Mouse (Mus musculus) regulatory T cell (primary cell): ENCODE results near the gene Mblac1.

ENCODE experiments used
- in situ Hi-C: fragments of 300-600 bp; cut with MboI, MseI; formaldehyde crosslinking; loops from one replicate; pipeline ENCODE4 v1.15.1; 2025; ENCODE audit warnings: high pct_unique_total_duplicates

Gene Mblac1

DNA sequence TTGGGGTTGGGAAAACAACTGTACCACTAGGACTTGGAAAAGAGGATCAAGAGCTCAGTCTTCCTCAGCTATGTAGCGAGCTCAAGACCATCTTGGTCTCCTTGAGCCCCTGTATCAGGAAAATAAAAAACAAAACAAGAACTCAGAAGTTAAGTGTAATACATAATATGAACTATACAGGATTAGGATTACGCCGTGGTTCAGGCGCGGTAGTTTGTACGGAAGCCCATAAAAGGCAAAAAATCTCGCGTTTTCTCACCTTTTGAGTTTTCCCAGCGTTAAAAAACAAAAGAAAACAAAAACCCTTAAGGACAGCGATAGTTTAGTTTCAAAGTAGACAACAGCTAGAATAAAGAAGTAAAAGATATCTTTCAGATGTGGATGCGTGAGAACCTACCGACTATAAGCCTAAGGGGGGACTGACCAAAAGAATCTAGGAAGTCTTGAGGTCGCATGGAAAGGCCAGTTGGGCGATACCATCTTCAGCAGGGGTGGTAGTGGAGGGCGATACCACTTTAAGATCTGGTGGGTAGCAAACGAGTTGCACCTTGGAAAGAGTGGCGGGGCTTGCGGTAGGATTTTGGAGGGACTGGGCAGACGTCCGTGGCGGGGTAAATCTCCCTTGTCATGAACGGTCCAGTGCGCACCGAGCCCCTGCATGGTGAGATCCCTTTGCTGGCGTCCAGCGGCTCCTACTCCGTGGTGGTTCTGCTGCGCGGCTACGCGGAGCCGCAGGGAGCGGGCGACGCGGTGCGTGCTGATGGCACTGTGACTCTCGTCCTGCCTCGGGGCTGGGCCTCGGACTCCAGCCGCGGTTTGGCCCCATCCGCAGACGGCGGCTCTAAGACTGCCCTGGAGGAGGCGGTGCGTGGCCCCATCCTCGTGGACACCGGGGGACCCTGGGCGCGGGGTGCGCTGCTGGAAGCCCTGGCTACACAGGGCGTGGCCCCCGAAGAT lies at the start of gene Mblac1:
TSS of gene Mblac1 (plus strand) at position 544 of the 957 bp plus-strand sequence.
- in situ Hi-C loops, result no loop called here

DNA sequence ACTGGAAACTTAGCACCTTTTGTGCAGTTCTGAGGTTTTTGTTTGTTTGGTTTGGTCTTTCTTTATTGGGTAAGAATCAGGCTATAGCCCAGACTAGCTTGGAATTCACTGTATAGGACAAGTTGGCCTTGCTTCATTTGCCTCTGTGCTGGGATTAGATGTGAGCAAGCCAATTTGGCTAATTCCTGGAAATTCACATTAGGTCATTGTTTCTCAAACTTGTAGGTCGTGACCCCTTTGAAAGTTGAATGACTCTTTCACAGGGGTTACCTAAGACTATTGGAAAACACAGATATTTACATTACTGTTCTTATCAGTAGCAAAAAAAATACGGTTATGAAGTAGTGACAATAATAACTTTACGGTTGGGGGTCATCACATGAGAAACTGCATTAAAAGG lies 39.7 kb upstream of the Mblac1 start:
- in situ Hi-C loops, result loop anchor here (5.0 to 25.0 kb wide), 2 partner anchors 37 to 1633 kb away; partner anchors contain the start of genes Ints1, Mafk and Zscan21

DNA sequence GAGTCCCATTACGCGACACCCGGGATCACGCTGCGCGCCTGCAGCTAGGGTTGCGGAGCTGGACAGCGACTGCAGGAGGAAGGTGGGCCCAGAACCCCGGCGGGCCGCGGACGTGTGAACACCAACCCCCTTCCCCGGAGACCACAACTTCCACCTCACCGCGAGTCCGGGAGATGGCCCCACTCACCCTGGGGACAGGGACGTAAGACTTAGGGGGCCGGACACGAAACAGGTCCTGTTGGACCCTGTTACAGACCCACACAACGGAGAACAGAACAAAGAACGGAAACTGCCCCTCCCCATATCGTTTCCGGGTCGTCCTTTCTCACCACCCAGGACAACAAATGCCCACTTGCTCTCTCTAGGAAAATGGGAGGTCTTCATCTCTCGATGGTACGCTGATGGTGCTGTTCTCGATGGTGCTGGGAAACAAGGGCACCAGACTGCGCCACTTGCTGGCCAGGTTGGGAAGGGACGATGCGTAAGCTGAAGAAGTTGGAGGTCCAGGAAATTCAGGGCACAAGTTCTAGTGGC lies 38.6 kb upstream of the Mblac1 start, which contains the start of gene Zfp113:
TSS of gene Zfp113 (minus strand) at position 302 of the 534 bp plus-strand sequence.
- in situ Hi-C loops, result loop anchor here (25.0 kb wide), 1 partner anchor 1632 kb away; the partner anchor contains the start of genes Ints1 and Mafk

DNA sequence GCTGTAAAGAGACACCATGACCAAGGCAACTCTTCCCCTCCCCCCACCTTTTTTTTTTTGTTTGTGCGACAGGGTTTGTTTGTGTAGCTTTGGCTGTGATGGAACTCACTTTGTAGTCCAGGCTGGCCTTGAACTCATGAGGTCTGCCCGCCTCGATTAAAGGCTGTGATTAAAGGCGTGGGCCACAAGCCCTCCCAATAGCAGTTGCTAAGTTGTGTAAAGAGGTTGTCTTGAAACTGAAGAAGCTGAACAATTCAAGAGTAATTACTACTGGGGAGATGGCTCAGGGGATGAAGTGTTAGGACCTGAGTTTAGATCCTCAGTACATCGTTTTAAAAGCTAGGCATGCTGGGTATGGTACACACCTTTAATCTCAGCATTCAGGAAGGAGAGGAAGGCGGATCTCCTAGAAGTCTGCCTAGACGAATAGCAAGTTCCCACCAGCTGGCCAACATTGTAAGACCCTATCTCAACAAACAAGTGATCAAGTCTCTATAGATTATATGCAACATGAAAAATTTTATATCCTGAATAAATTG lies 33.8 kb upstream of the Mblac1 start:
- in situ Hi-C loops, result loop anchor here (25.0 kb wide), 1 partner anchor 1627 kb away; the partner anchor contains the start of genes Ints1 and Mafk

DNA sequence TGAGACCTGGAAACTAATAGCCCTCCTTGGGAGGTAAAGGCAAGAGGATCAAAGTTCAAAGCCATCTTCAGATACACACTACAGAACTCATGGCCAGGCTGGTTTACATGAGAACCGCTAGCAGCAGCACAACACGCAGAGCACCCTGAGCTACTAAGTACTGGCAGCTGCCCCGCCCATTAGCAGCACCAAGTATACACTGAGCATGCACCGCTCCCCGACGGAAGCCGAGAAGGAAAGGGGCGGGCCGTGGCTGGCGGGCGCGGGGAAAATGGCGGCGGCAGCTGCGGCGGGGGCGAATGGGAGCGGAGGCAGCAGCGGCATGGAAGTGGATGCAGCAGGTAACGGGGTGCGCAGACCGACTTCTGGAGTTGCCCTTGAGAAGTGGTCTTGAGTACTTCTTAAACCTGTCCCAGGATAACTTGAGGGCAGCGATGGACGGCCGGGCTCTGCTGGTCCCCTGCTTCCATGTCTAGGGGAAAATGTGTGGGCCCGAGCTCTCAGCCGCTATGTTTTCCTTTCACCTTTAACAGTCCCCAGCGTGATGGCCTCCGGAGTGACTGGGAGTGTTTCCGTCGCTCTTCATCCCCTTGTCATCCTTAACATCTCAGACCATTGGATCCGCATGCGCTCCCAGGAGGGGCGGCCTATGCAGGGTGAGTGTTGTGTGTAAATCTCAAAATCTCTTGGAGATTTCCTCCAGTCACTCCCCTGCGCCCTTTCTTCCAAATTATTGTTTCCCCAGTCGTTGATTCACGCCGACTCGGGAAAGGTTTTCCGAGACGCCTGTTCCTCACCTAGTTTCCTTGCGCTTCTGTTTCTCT lies 33.1 kb upstream of the Mblac1 start, which contains the start of gene Cops6:
TSS of gene Cops6 (plus strand) at position 230 of the 824 bp plus-strand sequence.
- in situ Hi-C loops, result loop anchor here (25.0 kb wide), 1 partner anchor 1626 kb away; the partner anchor contains the start of genes Ints1 and Mafk

DNA sequence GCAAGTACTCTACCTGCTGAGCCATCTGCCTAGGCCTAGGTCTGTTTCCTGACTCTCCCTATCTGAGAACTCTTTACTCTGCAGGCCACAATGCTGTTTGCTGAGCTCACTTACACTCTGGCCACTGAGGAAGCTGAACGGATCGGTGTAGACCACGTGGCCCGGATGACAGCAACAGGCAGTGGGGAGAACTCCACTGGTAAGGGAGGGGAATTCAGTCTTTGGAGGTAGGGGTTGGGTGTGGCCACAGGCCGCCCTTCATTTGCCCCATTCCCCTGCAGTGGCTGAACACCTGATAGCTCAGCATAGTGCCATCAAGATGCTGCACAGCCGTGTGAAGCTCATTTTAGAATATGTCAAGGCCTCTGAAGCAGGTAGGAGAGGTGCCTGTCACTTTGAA lies 31.1 kb upstream of the Mblac1 start:
- in situ Hi-C loops, result loop anchor here (25.0 kb wide), 1 partner anchor 1624 kb away; the partner anchor contains the start of genes Ints1 and Mafk

DNA sequence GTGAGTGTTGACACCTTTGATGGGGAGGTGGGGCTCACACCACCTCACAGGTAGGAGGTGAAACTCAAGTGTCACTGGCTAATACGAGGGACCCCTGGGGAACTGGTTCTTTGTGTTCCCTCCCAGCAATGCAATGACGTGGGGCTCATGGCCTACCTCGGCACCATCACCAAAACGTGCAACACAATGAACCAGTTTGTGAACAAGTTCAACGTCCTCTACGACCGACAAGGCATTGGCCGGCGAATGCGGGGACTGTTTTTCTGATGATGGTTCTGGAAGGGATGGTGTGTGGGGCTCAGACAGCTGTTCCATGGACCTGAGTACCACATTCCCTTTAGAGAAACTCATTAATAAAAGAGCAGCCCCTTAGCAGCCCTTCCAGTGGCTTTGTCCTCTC lies 30.5 kb upstream of the Mblac1 start:
- in situ Hi-C loops, result loop anchor here (25.0 kb wide), 1 partner anchor 1624 kb away; the partner anchor contains the start of genes Ints1 and Mafk

DNA sequence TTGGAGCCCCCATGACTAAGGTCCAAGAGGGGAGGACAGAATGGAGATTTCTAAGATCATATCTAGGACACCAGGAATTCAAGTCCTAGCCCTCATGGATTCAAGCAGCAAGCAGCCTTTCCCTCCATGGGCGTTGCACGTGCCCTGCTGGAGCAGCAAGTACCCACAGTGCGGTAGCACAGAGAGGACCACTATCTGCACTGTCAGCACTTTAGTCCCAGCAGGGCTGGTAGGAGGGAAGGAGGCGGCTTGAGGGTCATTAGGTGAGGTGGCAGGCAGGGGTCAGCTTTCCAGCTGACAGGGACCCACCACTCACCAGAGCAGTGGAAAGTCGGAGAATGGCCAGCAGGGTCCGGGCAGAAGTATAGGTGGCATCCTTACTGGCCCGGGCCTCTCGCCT lies 28.5 kb upstream of the Mblac1 start:
- in situ Hi-C loops, result loop anchor here (25.0 kb wide), 1 partner anchor 1622 kb away; the partner anchor contains the start of genes Ints1 and Mafk

DNA sequence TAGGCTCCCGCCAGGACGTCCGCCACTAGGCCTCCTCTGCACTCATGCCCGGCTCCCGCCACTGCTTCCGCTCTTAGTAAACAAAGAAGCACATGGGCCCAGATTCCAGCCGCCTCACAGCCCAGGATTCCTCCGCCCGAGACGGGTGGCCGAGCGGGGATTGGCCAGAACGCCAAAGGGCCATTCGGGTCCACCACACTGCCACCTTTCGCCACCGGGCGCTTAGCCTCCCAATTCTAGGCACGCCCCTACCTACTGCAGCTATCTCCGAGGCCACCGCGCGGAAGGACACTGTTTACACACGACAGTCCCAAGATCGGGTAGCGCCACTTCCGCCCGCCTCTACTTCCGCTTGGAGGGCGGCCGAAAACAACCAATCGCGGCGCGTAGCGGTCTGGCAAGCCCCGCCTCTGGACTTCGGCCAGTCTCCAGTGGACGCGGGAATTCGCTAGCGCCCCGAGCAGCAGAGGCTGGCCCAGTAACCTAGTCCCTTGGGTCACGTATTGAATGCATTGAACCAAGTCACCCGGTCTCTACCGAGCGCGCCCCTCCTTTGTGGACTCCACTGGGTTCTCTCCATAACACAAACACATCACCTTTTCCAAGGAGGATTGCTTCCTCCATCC lies 23.1 kb upstream of the Mblac1 start:
- in situ Hi-C loops, result loop anchor here (25.0 kb wide), 1 partner anchor 1616 kb away; the partner anchor contains the start of genes Ints1 and Mafk

DNA sequence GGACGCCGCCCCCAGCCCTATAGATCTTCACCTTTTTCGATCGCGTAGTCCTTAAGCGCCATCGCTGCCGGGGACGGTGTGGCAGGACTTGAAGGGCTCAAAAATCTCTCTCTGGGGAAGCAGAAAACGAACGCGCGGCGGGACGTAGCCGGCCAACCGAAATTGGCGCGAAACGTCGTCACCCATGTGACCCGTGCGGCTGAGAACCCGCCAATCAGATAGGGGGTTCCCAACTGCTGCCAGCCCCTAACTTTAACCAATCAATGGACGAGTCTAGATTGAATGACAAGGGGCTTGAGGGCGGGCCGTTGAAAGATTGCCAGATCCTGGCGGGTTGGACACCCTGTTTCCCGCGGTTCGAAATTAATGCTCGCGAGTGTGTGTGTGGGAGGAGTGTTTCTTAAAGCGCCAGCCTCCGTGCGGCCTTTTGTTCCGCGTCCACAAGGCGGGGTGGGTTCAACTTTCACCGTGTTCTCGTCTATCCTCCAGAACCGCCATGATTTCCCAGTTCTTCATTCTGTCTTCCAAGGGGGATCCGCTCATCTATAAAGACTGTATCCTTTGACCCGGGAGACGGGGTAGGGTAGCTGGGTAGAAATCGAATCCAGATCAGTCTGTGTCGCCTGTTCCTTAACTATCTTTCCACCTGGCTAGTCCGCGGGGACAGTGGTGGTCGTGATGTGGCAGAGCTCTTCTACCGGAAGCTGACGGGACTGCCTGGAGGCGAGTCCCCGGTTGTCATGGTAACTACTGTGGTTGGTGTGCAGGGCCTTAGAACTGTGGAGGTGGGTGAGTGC lies 22.2 kb upstream of the Mblac1 start, which contains the start of the genes Ap4m1 and Mcm7:
TSS of gene Ap4m1 (plus strand) at position 308 of the 797 bp plus-strand sequence.
TSS of gene Mcm7 (minus strand) at position 728 of the 797 bp plus-strand sequence.
- in situ Hi-C loops, result loop anchor here (25.0 kb wide), 1 partner anchor 1615 kb away; the partner anchor contains the start of genes Ints1 and Mafk

DNA sequence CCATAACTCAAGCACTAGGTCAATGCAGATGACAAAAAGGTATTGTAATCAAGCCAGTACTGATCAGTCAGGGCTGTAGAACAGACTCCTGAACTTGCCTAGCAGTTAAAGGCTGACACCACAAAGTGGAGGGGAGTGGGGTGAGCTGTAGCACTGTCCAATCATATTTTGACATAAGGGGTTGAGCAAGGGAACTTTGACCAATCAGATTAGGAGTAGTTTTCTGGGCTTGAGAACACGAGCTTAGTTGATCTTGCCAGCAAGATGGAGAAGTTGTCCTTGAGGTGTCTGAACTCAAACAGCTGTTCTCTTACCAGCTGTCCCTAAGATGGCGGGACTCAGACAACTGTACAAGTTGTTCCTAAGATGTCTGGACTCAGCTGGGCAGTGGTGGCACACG lies 20.9 kb upstream of the Mblac1 start:
- in situ Hi-C loops, result loop anchor here (25.0 kb wide), 1 partner anchor 1614 kb away; the partner anchor contains the start of genes Ints1 and Mafk

DNA sequence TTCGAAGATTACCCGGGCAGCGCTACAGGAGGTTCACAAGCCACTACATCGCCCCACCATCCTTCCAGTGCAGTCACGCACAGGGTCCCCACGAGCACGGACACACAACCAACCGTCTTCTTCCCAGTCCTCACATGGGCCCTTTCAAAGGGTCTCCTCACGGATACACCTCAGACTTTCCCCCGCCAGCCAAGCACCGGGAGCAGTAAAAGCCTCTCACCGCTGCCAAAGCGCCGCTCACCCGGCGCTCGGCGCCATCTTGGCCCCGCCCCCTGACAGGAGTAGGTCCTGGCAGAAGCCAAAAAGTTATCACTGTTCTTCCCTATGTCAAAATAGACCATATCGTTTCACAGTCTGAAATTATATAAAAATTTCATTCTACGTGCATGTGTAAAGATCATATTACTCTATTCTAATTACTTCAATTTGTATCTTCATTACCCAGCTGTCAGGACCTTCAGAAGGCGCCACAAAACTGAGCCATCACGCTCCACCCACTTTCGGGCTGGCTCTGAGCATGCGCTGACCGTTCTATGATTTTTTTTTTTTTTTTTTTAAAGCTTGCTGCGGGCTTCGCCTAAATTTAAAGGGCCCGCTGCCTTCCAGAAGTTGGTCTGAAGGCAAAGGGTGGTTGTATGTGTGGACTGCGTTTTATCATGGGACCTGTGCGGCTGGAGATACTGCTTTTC lies 7.0 kb upstream of the Mblac1 start, which contains the start of the genes Taf6 and Cnpy4:
TSS of gene Taf6 (minus strand) at position 502 of the 689 bp plus-strand sequence.
TSS of gene Cnpy4 (plus strand) at position 536 of the 689 bp plus-strand sequence.
- in situ Hi-C loops, result no loop called here

DNA sequence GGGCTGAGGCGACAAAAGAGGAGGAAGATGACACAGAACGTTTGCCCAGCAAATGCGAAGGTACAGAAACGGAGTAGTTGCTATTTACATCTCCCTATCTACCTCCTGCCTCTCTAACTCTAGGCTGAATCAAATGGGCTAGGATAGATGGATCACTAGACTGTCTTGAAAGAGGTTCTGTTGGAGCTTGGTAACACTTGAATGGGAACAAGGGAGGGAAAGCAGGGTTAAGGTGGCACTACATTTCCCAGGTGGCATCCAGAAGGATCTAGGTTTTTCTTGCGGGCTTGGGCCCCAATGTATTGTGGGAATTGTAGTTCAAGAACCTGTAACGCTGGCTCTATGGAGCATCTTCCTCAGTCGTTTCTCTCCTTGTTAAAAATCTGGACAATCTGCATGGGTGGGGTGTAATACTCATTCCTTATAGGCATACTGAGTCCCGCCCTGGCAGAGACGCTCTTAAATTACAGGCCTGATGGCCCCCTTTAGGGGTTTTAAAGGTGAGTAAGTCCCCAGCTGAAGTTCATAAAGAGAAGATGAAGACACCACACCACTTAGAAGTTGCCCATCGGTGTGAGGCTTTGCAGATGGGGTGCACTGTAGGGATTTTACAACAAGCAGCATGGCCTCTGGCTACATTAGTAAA lies 6.3 kb upstream of the Mblac1 start:
- in situ Hi-C loops, result no loop called here

DNA sequence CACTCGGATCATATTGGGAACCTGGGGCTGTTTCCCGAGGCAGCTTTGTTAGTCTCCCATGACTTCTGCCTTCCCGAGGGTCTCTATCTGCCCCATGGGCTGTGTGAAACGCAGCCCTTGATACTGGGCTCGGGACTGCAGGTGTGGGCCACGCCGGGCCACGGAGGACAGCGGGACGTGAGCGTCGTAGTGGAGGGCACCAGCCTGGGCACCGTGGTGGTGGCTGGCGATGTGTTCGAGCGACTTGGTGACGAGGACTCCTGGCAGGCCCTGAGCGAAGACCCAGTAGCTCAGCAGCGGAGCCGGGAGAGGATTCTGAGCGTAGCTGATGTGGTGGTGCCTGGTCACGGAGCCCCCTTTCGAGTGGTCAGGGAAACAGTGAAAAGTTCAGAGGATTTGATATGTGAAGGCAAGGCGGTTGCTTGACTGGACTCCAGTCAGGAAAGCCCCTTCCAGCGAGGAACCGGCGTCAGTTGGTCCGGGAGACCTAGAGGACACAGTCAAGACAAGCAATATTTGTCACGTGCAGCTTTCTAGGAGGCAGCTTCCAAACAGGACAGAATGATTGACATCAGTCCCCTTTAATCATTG lies 736 bp downstream of the Mblac1 start:
- in situ Hi-C loops, result no loop called here

DNA sequence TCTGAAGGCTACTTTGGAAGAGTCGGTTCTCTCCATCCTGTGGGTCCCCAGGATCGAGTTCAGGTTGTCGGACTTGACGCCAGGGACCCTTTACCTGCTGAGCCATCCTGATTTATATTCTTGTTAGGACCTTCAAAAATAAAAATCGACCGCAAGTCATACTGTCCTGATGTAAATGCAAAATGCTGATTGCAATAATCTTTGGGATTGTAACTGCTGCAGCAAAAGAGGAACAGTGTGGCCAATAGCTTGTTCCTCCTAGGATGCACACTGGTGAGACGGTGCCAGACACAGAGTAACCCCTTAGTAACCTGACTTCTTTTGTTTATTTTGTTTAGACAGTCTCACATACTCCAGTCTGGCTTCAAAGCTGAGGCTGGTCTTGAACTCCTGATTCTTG lies 1.3 kb downstream of the Mblac1 start:
- in situ Hi-C loops, result no loop called here

DNA sequence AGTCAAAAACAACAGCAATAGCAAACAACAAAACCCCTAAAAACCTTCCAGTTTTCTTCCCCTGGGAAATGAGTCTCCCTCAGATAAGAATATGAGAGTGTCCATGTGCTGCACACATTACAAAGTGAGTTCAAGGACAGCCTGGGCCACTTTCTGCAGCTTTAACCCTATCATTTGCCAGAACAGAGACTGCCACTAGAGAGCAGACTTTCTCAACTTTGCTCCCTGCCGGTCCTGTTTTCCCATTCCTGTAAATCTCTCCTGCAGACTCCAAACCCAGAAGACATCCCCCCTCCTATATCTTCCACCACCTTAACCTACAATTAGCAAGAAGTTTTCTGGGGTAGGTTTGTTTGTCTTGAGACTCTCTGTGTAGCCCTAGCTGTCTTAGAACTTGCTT lies 5.5 kb downstream of the Mblac1 start:
- in situ Hi-C loops, result no loop called here

DNA sequence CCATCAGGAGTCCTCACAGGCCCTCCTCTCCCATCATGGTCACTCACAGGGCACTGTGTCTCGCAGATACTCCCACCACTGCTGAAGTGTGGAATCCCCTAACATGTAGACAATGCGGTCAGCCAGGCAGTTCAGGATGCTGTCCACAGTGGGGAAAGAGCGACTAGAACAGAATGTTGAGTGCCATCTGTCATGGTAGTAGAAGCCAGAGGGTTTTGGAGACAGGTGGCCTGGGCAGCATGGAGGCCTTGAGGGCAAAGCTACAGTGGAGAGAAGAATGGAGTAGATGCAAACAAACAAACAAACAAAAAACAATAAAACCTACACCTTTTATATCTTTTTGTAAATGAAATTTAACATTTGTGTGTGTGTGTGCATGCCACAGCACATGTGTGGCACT lies 8.0 kb downstream of the Mblac1 start:
- in situ Hi-C loops, result loop anchor here (10.0 kb wide), 1 partner anchor 423 kb away; the partner anchor contains the start of gene A430033K04Rik
